Mouse (Mus musculus) gastrocnemius, adult 8-10 months (tissue): ENCODE results near the gene Mtcl1. TPM values are rescaled to one million over a fixed set of nuclear protein-coding genes. Genes with fewer than 3 reads are reported as not detected.

ENCODE experiments used
- total RNA-seq, 4 experiments: library from RNA; stranded (reverse); gene quantifications; 2 replicates each; pipeline ENCODE4 v1.2.4; 2022

The Mtcl1 gene
- total RNA-seq, 4 experiments from 2014 or later: 4.8 to 10.0 (median 5.6) TPM

Other genes with a start within 250 kb of the Mtcl1 start
- gene Rab12, start 70.0 kb upstream of the Mtcl1 start, total RNA-seq: 100 to 1,000 TPM; 189 to 250 (median 241) TPM
- 1 to 10 TPM in 2 of 4 experiments, under 1 TPM in 2; 0.12 to 4.5 (median 1.0) TPM for gene Themis3, start 144.9 kb upstream of the Mtcl1 start, total RNA-seq